Mouse (Mus musculus): ENCODE data around the gene Clstn1.

DNA sequence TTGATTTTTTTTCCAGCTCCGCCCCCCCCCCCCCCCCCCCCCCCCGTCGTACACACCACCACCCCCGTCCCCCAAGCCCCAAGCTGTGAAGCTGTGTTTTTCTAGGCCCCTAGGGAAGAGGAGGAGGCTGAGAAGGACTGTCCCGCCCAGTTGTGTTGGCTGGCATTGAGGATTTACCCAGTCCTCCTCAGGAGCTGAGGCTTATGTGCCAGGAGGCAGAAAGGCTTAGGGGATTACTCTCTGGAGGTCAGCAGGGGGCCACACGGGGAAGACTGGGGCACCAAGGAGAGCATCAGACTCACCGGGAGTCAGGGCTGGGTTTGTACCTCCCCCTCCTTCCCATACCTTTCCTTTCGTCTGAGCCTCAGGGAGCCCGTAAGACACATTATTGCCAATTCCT lies 13.8 kb upstream of the Clstn1 start:
- TF ChIP-seq CTCF (IDR thresholded peaks at IDR 0.05; ENCODE audit: low read depth) (no peak), EP300 (IDR thresholded peaks at IDR 0.05; ENCODE audit: low read depth) (no peak)

Data from liver, embryonic 14.5 days (tissue).